Mouse (Mus musculus) liver, adult 2 months (tissue): ENCODE results near the gene Gstm7. TPM values are rescaled to one million over a fixed set of nuclear protein-coding genes. Genes with fewer than 3 reads are reported as not detected.
"Not testable (repeated sequence)": the region's sequence is repeated elsewhere in the genome, so short reads cannot be mapped to it uniquely, and the experiment has no call there.

ENCODE experiments used
- DNase-seq: peaks from one replicate; pipeline ENCODE4 v3.0.0-alpha.2; 2011; ENCODE audit warnings: low read depth, low spot score; ENCODE audit errors: extremely low read depth
- H3K27ac ChIP-seq: fragments of 200-500 bp; replicated peaks from 2 replicates; pipeline ENCODE4 v1.5.1; 2012; ENCODE audit warnings: low read depth, mild to moderate bottlenecking, control low read depth, inconsistent platforms, low read length; ENCODE audit not compliant: insufficient read depth
- H3K27me3 ChIP-seq: fragments of 200-500 bp; 2 replicates; pipeline ENCODE4 v1.6.1; 2012; ENCODE audit warnings: mild to moderate bottlenecking, moderate library complexity, low read length, inconsistent platforms; ENCODE audit not compliant: control insufficient read depth, insufficient read depth
- H3K36me3 ChIP-seq: fragments of 200-500 bp; 2 replicates; pipeline ENCODE4 v1.6.1; 2012; ENCODE audit warnings: low read length, inconsistent platforms; ENCODE audit not compliant: control insufficient read depth, insufficient read depth
- H3K4me1 ChIP-seq: fragments of 200-500 bp; 2 replicates; pipeline ENCODE4 v1.6.1; 2011; ENCODE audit warnings: low read length; ENCODE audit not compliant: control insufficient read depth, insufficient read depth
- H3K4me3 ChIP-seq: fragments of 200-500 bp; 2 replicates; pipeline ENCODE4 v1.5.1; 2011; ENCODE audit warnings: low read depth, mild to moderate bottlenecking, control low read depth, low read length, moderate library complexity; ENCODE audit not compliant: insufficient read depth
- H3K79me2 ChIP-seq: fragments of 200-500 bp; 2 replicates; pipeline ENCODE4 v1.6.1; 2012; ENCODE audit warnings: inconsistent platforms, mild to moderate bottlenecking, low read length, moderate library complexity; ENCODE audit not compliant: control insufficient read depth, insufficient read depth
- H3K9ac ChIP-seq: fragments of 200-500 bp; 2 replicates; pipeline ENCODE4 v1.6.1; 2012; ENCODE audit warnings: low read depth, mild to moderate bottlenecking, control low read depth, inconsistent platforms, low read length
- CTCF ChIP-seq: fragments of 200-500 bp; IDR thresholded peaks from 2 replicates; pipeline ENCODE4 v1.5.1; 2011; ENCODE audit warnings: low read depth, low read length, control low read depth
- POLR2A ChIP-seq: fragments of 200-500 bp; IDR thresholded peaks from 2 replicates; pipeline ENCODE4 v1.6.1; 2011; ENCODE audit warnings: low read length, control low read depth; ENCODE audit not compliant: insufficient read depth; ENCODE audit errors: extremely low read depth
- WGBS: fragments of 180-500 bp; shearing (Covaris S2); methylation state at CpG from one replicate; pipeline ENCODE4 v1.1.7; 2018; 5-methylcytosine and 5-hydroxymethylcytosine counted together
- polyA plus RNA-seq: library from polyadenylated mRNA; depleted of rRNA; stranded (reverse); fragments of >200 nt; gene quantifications from 2 replicates; pipeline ENCODE4 v1.2.3, GENCODE M21; 2012; rRNA removed
- total RNA-seq: library from RNA; depleted of rRNA; stranded (reverse); fragments of >200 nt; gene quantifications from 2 replicates; pipeline ENCODE4 v1.2.3, GENCODE M21; 2014; rRNA removed

Gstm7 gene
- total RNA-seq (69.8 and 99.1 TPM in 2 replicates), polyA plus RNA-seq (108 and 130 TPM in 2 replicates)

- Histone ChIP-seq H3K27ac (peak within 1 kb of the TSS; percentile 32), H3K4me3 (peak within 1 kb of the TSS; percentile 25; the same call in 1 of the 2 replicates), H3K9ac (peak within 1 kb of the TSS; percentile 12; the same call in 1 of the 2 replicates), H3K4me1 (peaks cover 4% of the 10 kb centered on the region; the same call in 1 of the 2 replicates), H3K27me3 (no peaks in the 10 kb centered on the region), H3K79me2 (no peaks in the 10 kb centered on the region), H3K36me3 (no peaks in the 10 kb centered on the region)
- DNase-seq: peak; percentile 98
- TF ChIP-seq POLR2A: no peak
- TF ChIP-seq CTCF: peak; percentile 20; the same call in 1 of the 2 replicates
- WGBS: 3% methylated on average over 10 of the region's 10 CpGs
These were observed at the start of gene Gstm7 for GRCm38 (mm10) chr3:107931670-107932069. Gene Gstm7, minus strand, starts transcription at chr3:107931817.

GRCm38 (mm10) chr3:107981261-107981660 is 49.6 kb upstream of the Gstm7 start:
- no peak overlapping the region for H3K9ac ChIP-seq
- peaks cover 28% of the 10 kb centered on the region for H3K4me1 ChIP-seq
- WGBS: 83% methylated on average over 3 of the region's 3 CpGs
- no peak for DNase-seq
- TF ChIP-seq POLR2A (no peak), CTCF (no peak)
- H3K4me3 ChIP-seq: no peak overlapping the region
- H3K36me3 ChIP-seq: no peaks in the 10 kb centered on the region
- H3K27ac ChIP-seq: no peak overlapping the region
- H3K27me3 ChIP-seq: no peaks in the 10 kb centered on the region
- no peaks in the 10 kb centered on the region for H3K79me2 ChIP-seq

DNA sequence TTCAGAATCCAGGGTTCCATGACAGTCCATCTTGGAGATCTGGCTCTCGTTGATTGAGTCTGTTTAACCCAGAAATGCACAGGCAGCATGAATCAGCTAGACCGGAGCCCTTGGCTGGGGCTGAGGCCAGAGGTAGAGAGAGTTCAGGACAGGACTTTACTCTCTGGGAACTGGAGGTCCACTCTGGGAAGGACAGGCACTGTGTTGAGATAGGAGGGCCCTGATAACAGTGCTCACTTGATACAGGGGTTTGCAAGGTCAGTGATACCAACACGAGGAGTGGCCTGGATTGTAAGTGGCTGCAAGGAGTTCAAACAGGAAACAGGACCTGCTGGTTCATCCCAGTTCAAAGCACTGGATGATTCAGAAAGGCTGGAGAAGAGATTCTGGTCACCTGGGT is 46.1 kb upstream of the Gstm7 start:
- no peaks in the 10 kb centered on the region for H3K79me2 ChIP-seq
- H3K27me3 ChIP-seq: no peaks in the 10 kb centered on the region
- peak; percentile 54 for DNase-seq
- no peak overlapping the region for H3K9ac ChIP-seq
- peaks cover 23% of the 10 kb centered on the region for H3K4me1 ChIP-seq
- no peak overlapping the region for H3K27ac ChIP-seq
- TF ChIP-seq POLR2A (no peak), CTCF (no peak)
- WGBS: 9% methylated on average over 3 of the region's 3 CpGs
- no peak overlapping the region for H3K4me3 ChIP-seq
- H3K36me3 ChIP-seq: no peaks in the 10 kb centered on the region

- Histone ChIP-seq H3K4me3 (no peak overlapping the region), H3K9ac (no peak overlapping the region), H3K79me2 (no peaks in the 10 kb centered on the region), H3K4me1 (peaks cover 19% of the 10 kb centered on the region), H3K27me3 (no peaks in the 10 kb centered on the region), H3K36me3 (no peaks in the 10 kb centered on the region), H3K27ac (no peak overlapping the region)
- DNase-seq: peak; percentile 96
- TF ChIP-seq POLR2A (no peak), CTCF (no peak)
- 26% methylated on average over 1 of the region's 1 CpGs for WGBS
These were observed 42.6 kb upstream of the Gstm7 start for GRCm38 (mm10) chr3:107974237-107974636.

DNA sequence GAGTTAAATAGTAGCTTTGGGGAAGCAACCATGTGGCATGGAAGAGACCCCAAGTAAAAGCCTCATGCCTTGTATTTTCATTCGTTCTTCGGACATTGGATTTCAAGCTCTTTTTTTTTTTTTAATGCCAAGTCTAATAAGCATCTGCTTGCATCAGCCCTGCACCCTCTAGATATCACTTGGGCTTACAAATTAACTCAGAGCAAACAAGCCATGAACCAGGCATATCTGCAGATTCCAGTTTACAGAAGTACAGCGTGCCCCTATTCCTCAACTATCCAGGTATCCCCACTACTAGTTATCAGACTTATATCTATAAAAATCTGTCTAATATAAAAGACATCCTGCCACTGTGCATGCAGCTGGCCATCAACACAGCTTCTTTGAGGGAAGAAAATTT is 40.5 kb upstream of the Gstm7 start:
- Histone ChIP-seq H3K27ac (no peak overlapping the region), H3K36me3 (no peaks in the 10 kb centered on the region), H3K9ac (no peak overlapping the region), H3K27me3 (no peaks in the 10 kb centered on the region), H3K4me3 (no peak overlapping the region), H3K4me1 (peaks cover 21% of the 10 kb centered on the region), H3K79me2 (no peaks in the 10 kb centered on the region)
- TF ChIP-seq POLR2A (no peak), CTCF (no peak)
- DNase-seq: peak; percentile 94
- WGBS: 29% methylated on average over 3 of the region's 3 CpGs

- not testable (repeated sequence) for H3K79me2 ChIP-seq, H3K4me3 ChIP-seq, H3K9ac ChIP-seq, H3K27ac ChIP-seq, H3K27me3 ChIP-seq, DNase-seq, H3K36me3 ChIP-seq
- WGBS: 80% methylated on average over 3 of the region's 3 CpGs
- peaks cover 27% of the 10 kb centered on the region for H3K4me1 ChIP-seq
These were observed 39.5 kb upstream of the Gstm7 start for GRCm38 (mm10) chr3:107971101-107971500.
